Mouse (Mus musculus) cerebellum, adult 2 months (tissue): ENCODE results near the gene Arid5a.

Experiments
- CTCF ChIP-seq: fragments of 200-500 bp; IDR thresholded peaks from 2 replicates; pipeline ENCODE4 v1.5.1; 2011; ENCODE audit warnings: low read depth, mild to moderate bottlenecking, control low read depth, low read length, moderate library complexity, borderline replicate concordance; ENCODE audit not compliant: insufficient read depth
- POLR2A ChIP-seq: fragments of 200-500 bp; IDR thresholded peaks from 2 replicates; pipeline ENCODE4 v1.6.1; 2011; ENCODE audit warnings: low read length, control low read depth, borderline replicate concordance; ENCODE audit not compliant: insufficient read depth

DNA sequence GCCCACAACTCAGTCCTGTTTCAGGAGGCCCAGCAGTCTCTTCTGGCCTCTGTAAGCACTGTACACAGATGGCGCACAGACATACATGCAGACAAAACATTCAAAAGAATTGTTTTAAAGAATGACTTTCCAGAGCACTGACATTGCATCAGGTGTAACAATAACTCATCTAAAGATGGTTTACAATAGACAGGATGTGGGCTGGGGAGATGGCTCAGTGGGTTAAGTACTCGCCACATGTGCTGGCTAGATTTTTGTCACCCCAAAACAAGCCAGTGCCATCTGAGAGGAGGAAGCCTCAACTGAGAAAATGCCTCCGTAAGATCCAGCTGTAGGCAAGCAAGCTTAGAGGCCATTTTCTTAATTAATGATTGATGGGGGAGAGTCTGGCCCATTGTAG, 13.1 kb upstream of the Arid5a start:
- no peak for TF ChIP-seq CTCF
- TF ChIP-seq POLR2A, result no peak
